ENCODE assay signal across 15 mouse cellular contexts in genomic region chr6:137277587-137277994, GRCm38 (mm10). TPM values are rescaled to one million over a fixed set of nuclear protein-coding genes. Genes with fewer than 3 reads are reported as not detected.
A peak's percentile ranks its signal among the peaks of the same experiment; 100 is the strongest.
DNase-seq lines count a peak whose midpoint lies in the region; ATAC-seq and TF ChIP-seq lines count a peak whose summit lies in the region.
"Had no signal": no experiment of that assay in that cellular context is flagged by ENCODE, and none has a peak within 500 bp of the region (broad histone marks: within the 10 kb centered on the region; RNA-seq: fewer than 3 reads in every experiment).

No protein-coding gene starts in this region.

- no peak overlapping the region for H3K9ac ChIP-seq in midbrain, embryonic 11.5 days (ENCODE audit: low read length)
- H3K9ac ChIP-seq: embryonic facial prominence, embryonic 13.5 days; intestine, embryonic 15.5 days; limb, embryonic 12.5 days; stomach, embryonic 15.5 days had no signal

- H3K27me3 ChIP-seq in midbrain, embryonic 11.5 days (ENCODE audit: control insufficient read depth, insufficient read depth, low read length): no peaks in the 10 kb centered on the region
- H3K27me3 ChIP-seq: embryonic facial prominence, embryonic 13.5 days; intestine, embryonic 15.5 days; limb, embryonic 12.5 days; stomach, embryonic 15.5 days had no signal

- intact Hi-C loops in left cerebral cortex, postnatal 4 days (cut with DNase I): no loop called here

- H3K36me3 ChIP-seq in midbrain, embryonic 11.5 days (ENCODE audit: control insufficient read depth, insufficient read depth, low read length): no peaks in the 10 kb centered on the region
- H3K36me3 ChIP-seq: embryonic facial prominence, embryonic 13.5 days; intestine, embryonic 15.5 days; limb, embryonic 12.5 days; stomach, embryonic 15.5 days had no signal

- ATAC-seq in midbrain, embryonic 11.5 days (ENCODE audit: low FRiP score): peak; percentile 64
- ATAC-seq: intestine, embryonic 15.5 days had no signal

- WGBS in midbrain, embryonic 11.5 days: 31% methylated on average over 12 of the region's 12 CpGs
- WGBS in olfactory bulb, adult 2 months: 38% methylated on average over 12 of the region's 12 CpGs

- no peak overlapping the region for H3K4me3 ChIP-seq in midbrain, embryonic 11.5 days (ENCODE audit: low read depth, low read length)
- no peak overlapping the region for H3K4me3 ChIP-seq in olfactory bulb, adult 2 months (ENCODE audit: insufficient read depth, low read depth, low read length)
- H3K4me3 ChIP-seq: embryonic facial prominence, embryonic 13.5 days; intestine, embryonic 15.5 days; limb, embryonic 12.5 days; stomach, embryonic 15.5 days had no signal

- peak; percentile 6 for DNase-seq in embryo, embryonic 10.5 days (ENCODE audit: low spot score)
- DNase-seq in embryo, embryonic 10 days (ENCODE audit: low spot score): no peak
- peak; percentile 60 for DNase-seq in left cerebral cortex, postnatal 4 days
- no peak for DNase-seq in left cerebral cortex, adult 9 months (ENCODE audit: low spot score in 2 of 2)
- no peak for DNase-seq in midbrain, embryonic 11.5 days (ENCODE audit: low spot score, missing footprints)
- DNase-seq in gastrocnemius, postnatal 10 days: no peak
- no peak for DNase-seq in T-cell, adult 2 months (ENCODE audit: low spot score)
- DNase-seq: adrenal gland, postnatal 14 days; heart, adult 11 months; thymus, postnatal 4 days had no signal

- H3K27ac ChIP-seq in midbrain, embryonic 11.5 days (ENCODE audit: low read depth, low read length): no peak overlapping the region
- peak overlapping the region; percentile 46; the same call in 1 of the 2 replicates for H3K27ac ChIP-seq in olfactory bulb, adult 2 months (ENCODE audit: insufficient read depth, low read depth, low read length)
- H3K27ac ChIP-seq: embryonic facial prominence, embryonic 13.5 days; intestine, embryonic 15.5 days; limb, embryonic 12.5 days; stomach, embryonic 15.5 days had no signal

- no peak for TF ChIP-seq CTCF in olfactory bulb, adult 2 months (IDR thresholded peaks at IDR 0.05; ENCODE audit: insufficient read depth, low read depth, low read length)

- TF ChIP-seq POLR2A in olfactory bulb, adult 2 months (IDR thresholded peaks at IDR 0.05; ENCODE audit: insufficient read depth, low read depth, low read length): no peak

- H3K4me1 ChIP-seq in midbrain, embryonic 11.5 days (ENCODE audit: control insufficient read depth, insufficient read depth, low read length): peaks cover 3% of the 10 kb centered on the region
- peaks cover 24% of the 10 kb centered on the region for H3K4me1 ChIP-seq in olfactory bulb, adult 2 months (ENCODE audit: control insufficient read depth, insufficient read depth, low read length)
- H3K4me1 ChIP-seq: embryonic facial prominence, embryonic 13.5 days; intestine, embryonic 15.5 days; stomach, embryonic 15.5 days had no signal

- H3K9me3 ChIP-seq in midbrain, embryonic 11.5 days (ENCODE audit: control insufficient read depth, low read length): no peaks in the 10 kb centered on the region; the same call in 1 of the 2 replicates
- H3K9me3 ChIP-seq: embryonic facial prominence, embryonic 13.5 days; intestine, embryonic 15.5 days; limb, embryonic 12.5 days; stomach, embryonic 15.5 days had no signal

- H3K4me2 ChIP-seq in midbrain, embryonic 11.5 days: no peak overlapping the region
- H3K4me2 ChIP-seq: embryonic facial prominence, embryonic 13.5 days; intestine, embryonic 15.5 days; limb, embryonic 12.5 days; stomach, embryonic 15.5 days had no signal

RNA-seq across cellular contexts. Expression of gene Ptpro, which starts 25.5 kb away (rescaled TPM):
- 100 to 1,000 TPM; 130 to 134 TPM for total RNA-seq in left cerebral cortex, postnatal 4 days (2021)
- polyA plus RNA-seq in midbrain, embryonic 11.5 days (2014; fragmentation: Nextera tagmentation; extraction: Ambion mirVana): 17.5 and 19.9 TPM in 2 replicates
- not detected in 2 replicates for polyA plus RNA-seq in olfactory bulb, adult 2 months (2012; ENCODE audit: insufficient read depth, insufficient read length, low replicate concordance, missing spikeins)
- 1 to 10 TPM in 1 of 2 experiments, under 1 TPM in 1; 0.96 to 1.5 TPM for total RNA-seq in gastrocnemius, postnatal 10 days (2021)

Comparison
In these comparisons a context has a peak if more than half of its experiments do, and no peak if none do; other contexts are left out.
1. DNase-seq: peak in embryo, embryonic 10.5 days (single experiment) and left cerebral cortex, postnatal 4 days (single experiment); none in embryo, embryonic 10 days (single experiment), left cerebral cortex, adult 9 months (0 of 2), midbrain, embryonic 11.5 days (single experiment), gastrocnemius, postnatal 10 days (single experiment) and T-cell, adult 2 months (single experiment).
2. RNA of gene Ptpro, which starts 25.5 kb away (total RNA-seq): 130 to 134 TPM in left cerebral cortex, postnatal 4 days; 0.96 to 1.5 TPM in gastrocnemius, postnatal 10 days; every median in the first group is over 10 times any median in the second.